Mouse (Mus musculus): ENCODE data around the gene Gm7029. TPM values are rescaled to one million over a fixed set of nuclear protein-coding genes. Genes with fewer than 3 reads are reported as not detected.
"Not testable (repeated sequence)": the region's sequence is repeated elsewhere in the genome, so short reads cannot be mapped to it uniquely, and the experiment has no call there.

Gm7029 gene
- polyA plus RNA-seq, 1 experiment from 2014 or later = not detected

DNA sequence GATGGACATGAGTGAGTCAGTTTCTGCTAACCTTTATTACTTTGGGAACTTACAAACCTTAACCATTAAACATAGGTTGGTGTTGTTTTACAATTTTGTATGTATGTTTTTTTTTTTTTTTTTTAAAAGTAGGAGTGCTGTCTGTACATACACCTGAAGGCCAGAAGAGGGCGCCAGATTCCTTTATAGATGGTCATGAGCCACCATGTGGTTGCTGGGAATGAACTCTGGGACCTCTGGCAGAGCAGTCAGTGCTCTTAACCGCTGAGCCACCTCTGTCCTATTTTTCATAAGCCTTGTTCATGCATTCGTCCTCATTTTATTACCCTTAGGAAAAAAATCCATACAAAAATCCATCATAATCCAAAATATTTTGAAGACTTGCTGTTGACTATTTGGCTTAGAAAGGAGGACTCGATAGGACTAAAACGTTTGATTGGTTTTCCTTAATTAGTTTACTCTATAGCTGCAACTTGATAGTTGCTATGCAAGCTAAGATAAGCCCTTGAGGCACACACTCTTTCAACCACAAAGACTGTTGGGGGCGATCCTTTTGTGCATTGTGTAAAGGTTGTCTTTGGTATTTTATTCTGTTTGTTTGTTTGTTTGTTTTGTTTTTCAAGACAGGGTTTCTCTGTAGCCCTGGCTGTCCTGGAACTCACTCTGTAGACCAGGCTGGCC is 23.6 kb downstream of the Gm7029 start:
- H3K4me1 ChIP-seq = no peaks in the 10 kb centered on the region
- ATAC-seq (ENCODE audit: low FRiP score, low read depth) = no peak
- 0 out of 2 replicates have a peak, but pooled peaks cover 5% of the 10 kb centered on the region for H3K27me3 ChIP-seq
- H3K36me3 ChIP-seq = no peaks in the 10 kb centered on the region
- H3K27ac ChIP-seq (replicated peaks) = no peak overlapping the region
- H3K9me3 ChIP-seq = no peaks in the 10 kb centered on the region
- H3K4me2 ChIP-seq (replicated peaks) = no peak overlapping the region
- WGBS = 45% methylated on average over 6 of the region's 6 CpGs
- no peak overlapping the region for H3K9ac ChIP-seq (replicated peaks)
- H3K4me3 ChIP-seq = no peak overlapping the region

DNA sequence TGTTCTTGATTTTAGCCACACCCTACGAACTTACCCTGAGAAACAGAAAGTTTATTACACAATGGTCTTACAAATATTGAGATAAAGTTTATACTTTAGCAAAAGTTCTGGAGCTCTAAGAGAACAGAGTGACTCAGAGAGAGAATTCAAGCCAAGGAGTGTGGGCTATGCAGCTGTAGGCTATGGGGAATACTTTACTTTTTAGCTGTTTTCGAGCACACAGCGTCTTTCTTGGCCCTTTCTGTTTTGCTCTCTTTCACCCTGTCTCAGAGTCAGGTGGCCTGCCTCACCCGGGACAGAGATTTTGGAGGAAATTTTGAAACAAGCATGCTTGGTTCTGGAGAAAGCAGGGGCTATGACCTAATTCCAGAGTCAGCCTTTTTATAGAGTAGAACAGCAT is 24.6 kb downstream of the Gm7029 start:
- H3K27me3 ChIP-seq; H3K36me3 ChIP-seq; H3K4me2 ChIP-seq (replicated peaks); H3K4me3 ChIP-seq; H3K9me3 ChIP-seq; H3K27ac ChIP-seq (replicated peaks); ATAC-seq (ENCODE audit: low FRiP score, low read depth); H3K9ac ChIP-seq (replicated peaks); H3K4me1 ChIP-seq: not testable (repeated sequence)
- WGBS = 86% methylated on average over 4 of the region's 4 CpGs

DNA sequence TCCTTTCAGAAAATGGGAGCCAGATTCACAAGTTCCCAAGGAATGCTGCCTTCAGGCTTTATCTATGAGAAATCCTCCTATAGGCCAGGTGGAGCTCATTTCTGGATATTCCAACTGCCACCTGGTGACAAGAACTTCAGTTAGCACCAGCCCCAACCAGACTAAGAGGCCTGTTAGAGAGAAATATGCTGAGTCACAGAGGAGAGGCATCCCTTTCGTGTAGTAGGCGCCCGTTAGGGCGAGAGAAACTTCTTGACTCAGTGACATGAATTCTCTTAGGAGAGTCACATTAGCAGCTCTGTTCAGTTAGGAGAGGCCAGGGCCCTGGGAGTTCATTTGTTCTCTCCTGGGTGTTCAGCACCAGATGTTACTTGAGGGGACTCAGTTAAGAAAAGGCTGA is 26.0 kb downstream of the Gm7029 start:
- H3K27me3 ChIP-seq = no peaks in the 10 kb centered on the region
- no peaks in the 10 kb centered on the region for H3K36me3 ChIP-seq
- H3K9me3 ChIP-seq = no peaks in the 10 kb centered on the region
- no peak overlapping the region for H3K4me2 ChIP-seq (replicated peaks)
- no peak overlapping the region for H3K4me3 ChIP-seq
- no peak for ATAC-seq (ENCODE audit: low FRiP score, low read depth)
- no peak overlapping the region for H3K27ac ChIP-seq (replicated peaks)
- H3K9ac ChIP-seq (replicated peaks) = no peak overlapping the region
- no peaks in the 10 kb centered on the region for H3K4me1 ChIP-seq
- whole genome bisulfite sequencing = 79% methylated on average over 4 of the region's 4 CpGs

DNA sequence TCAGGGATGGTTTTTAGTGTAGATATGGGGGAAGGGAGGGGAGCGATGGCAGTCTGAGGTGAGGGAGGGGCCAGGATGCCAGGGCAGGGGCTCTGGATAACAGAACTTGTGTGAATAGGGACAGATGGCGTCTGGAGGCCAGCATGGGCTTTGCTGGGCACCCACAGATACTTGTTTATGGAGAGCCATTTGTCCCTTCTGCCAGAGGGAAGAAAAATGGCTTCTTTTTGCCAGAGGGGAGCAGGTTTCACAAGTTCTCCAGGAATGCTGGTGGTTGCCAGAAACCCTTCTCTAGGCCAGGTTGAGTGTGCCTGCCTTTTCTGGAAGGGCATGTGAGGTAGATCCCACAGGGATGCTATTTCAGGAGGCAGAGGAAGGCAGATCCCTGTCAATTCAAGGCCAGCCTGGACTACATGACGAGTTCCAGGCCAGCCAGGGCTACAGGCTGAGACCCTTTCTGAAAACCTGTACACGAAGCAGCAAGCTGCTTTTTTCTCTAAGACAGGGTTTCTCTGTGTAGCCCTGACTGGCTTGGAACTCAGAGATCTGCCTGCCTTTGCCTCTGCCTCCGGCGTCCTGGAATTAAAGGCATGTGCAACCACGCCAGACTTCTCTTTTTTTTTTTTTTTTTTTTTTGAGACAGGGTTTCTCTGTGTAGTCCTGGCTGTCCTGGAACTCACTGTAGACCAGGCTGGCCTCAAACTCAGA is 26.8 kb downstream of the Gm7029 start:
- H3K4me2 ChIP-seq (replicated peaks) = no peak overlapping the region
- no peaks in the 10 kb centered on the region for H3K27me3 ChIP-seq
- H3K36me3 ChIP-seq = no peaks in the 10 kb centered on the region
- H3K9me3 ChIP-seq = no peaks in the 10 kb centered on the region
- no peak overlapping the region for H3K4me3 ChIP-seq
- no peak overlapping the region for H3K27ac ChIP-seq (replicated peaks)
- no peak for ATAC-seq (ENCODE audit: low FRiP score, low read depth)
- 75% methylated on average over 7 of the region's 7 CpGs for WGBS
- no peak overlapping the region for H3K9ac ChIP-seq (replicated peaks)
- no peaks in the 10 kb centered on the region for H3K4me1 ChIP-seq

DNA sequence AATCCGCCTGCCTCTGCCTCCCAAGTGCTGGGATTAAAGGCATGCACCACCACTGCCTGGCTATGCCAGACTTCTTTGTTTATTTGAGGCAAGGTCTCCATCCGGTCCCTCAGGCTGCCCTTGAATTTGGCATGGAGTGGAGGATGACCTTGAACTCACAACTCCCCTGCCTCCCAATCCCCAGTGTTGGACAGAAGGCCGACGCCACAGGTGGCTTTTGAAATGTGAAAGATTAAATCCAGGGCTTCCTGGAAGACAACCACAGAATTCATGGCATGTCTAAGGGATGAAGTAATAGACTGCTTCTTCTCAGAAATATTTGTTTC is 27.3 kb downstream of the Gm7029 start:
- H3K9ac ChIP-seq (replicated peaks) = no peak overlapping the region
- H3K27me3 ChIP-seq = no peaks in the 10 kb centered on the region
- no peak for ATAC-seq (ENCODE audit: low FRiP score, low read depth)
- 82% methylated on average over 4 of the region's 4 CpGs for WGBS
- no peaks in the 10 kb centered on the region for H3K4me1 ChIP-seq
- no peak overlapping the region for H3K4me2 ChIP-seq (replicated peaks)
- no peak overlapping the region for H3K27ac ChIP-seq (replicated peaks)
- no peaks in the 10 kb centered on the region for H3K36me3 ChIP-seq
- H3K9me3 ChIP-seq = no peaks in the 10 kb centered on the region
- H3K4me3 ChIP-seq = no peak overlapping the region

DNA sequence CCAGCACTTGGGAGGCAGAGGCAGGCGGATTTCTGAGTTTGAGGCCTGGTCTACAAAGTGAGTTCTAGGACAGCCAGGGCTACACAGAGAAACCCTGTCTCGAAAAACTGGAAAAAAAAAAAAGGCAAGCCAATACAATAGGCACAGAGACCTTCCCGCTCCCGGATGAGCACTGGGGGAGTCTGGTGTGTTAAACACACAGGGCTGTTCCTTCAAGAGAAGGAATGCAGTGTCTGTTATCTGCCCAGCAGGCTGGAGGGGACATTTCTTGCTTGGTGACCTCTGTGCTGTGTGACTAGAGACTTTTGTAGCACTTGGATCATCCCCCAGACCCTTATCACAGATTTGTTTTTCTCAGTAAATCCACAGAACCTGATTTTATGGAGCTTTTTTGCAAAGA is 28.0 kb downstream of the Gm7029 start:
- WGBS = 78% methylated on average over 4 of the region's 4 CpGs
- H3K4me1 ChIP-seq = no peaks in the 10 kb centered on the region
- no peaks in the 10 kb centered on the region for H3K9me3 ChIP-seq
- H3K9ac ChIP-seq (replicated peaks) = no peak overlapping the region
- H3K36me3 ChIP-seq = no peaks in the 10 kb centered on the region
- no peak overlapping the region for H3K4me2 ChIP-seq (replicated peaks)
- H3K27ac ChIP-seq (replicated peaks) = no peak overlapping the region
- H3K27me3 ChIP-seq = no peaks in the 10 kb centered on the region
- no peak overlapping the region for H3K4me3 ChIP-seq
- no peak for ATAC-seq (ENCODE audit: low FRiP score, low read depth)

DNA sequence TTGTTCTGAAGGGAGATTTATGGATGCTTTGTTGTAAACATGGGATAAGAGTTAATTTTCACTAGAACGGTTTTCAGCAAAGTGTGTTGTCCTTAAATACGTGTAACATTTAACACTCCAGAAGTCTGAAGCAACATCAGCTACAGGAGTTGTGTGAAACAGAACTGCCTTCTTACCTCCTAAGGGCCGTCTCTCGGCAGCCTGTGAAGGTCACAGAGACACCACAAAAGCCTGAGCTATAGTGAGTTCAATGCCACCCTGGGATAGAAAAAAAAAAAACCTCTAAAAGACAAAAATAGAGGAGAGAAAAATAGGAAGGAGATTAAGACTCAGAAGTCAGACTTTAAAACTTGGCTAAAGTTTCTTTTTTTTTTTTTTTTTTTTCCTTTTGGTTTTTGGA is 28.4 kb downstream of the Gm7029 start:
- Histone ChIP-seq H3K36me3 (no peaks in the 10 kb centered on the region), H3K4me3 (no peak overlapping the region)

DNA sequence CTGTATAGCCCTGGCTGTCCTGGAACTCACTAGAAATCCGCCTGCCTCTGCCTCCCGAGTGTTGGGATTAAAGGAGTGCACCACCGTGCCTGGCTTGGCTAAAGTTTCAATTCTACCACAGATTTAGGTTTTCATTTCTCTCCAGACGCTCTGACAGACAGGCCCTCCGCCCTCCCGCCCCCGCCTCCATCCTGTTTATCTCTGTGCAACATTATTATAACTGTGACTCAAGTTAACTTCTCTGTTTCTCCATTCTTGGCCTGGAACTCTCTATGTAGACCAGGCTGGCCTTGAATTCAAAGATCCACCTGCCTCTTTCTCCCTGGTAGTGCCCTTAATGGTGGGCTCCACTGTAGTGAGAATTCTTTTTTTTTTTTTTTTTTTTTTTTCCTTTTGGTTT is 28.9 kb downstream of the Gm7029 start:
- Histone ChIP-seq H3K9me3 (no peaks in the 10 kb centered on the region), H3K36me3 (no peaks in the 10 kb centered on the region), H3K4me2 (replicated peaks) (no peak overlapping the region), H3K9ac (replicated peaks) (no peak overlapping the region), H3K4me3 (no peak overlapping the region), H3K27ac (replicated peaks) (no peak overlapping the region), H3K4me1 (no peaks in the 10 kb centered on the region), H3K27me3 (no peaks in the 10 kb centered on the region)
- 88% methylated on average over 7 of the region's 7 CpGs for WGBS
- ATAC-seq (ENCODE audit: low FRiP score, low read depth) = no peak

More for the DNA sequence above, 28.4 kb downstream of the Gm7029 start:
- Histone ChIP-seq H3K4me2 (replicated peaks) (no peak overlapping the region), H3K27me3 (no peaks in the 10 kb centered on the region), H3K27ac (replicated peaks) (no peak overlapping the region), H3K9ac (replicated peaks) (no peak overlapping the region), H3K9me3 (no peaks in the 10 kb centered on the region), H3K4me1 (no peaks in the 10 kb centered on the region)
- ATAC-seq (ENCODE audit: low FRiP score, low read depth) = no peak
- 82% methylated on average over 4 of the region's 4 CpGs for WGBS

DNA sequence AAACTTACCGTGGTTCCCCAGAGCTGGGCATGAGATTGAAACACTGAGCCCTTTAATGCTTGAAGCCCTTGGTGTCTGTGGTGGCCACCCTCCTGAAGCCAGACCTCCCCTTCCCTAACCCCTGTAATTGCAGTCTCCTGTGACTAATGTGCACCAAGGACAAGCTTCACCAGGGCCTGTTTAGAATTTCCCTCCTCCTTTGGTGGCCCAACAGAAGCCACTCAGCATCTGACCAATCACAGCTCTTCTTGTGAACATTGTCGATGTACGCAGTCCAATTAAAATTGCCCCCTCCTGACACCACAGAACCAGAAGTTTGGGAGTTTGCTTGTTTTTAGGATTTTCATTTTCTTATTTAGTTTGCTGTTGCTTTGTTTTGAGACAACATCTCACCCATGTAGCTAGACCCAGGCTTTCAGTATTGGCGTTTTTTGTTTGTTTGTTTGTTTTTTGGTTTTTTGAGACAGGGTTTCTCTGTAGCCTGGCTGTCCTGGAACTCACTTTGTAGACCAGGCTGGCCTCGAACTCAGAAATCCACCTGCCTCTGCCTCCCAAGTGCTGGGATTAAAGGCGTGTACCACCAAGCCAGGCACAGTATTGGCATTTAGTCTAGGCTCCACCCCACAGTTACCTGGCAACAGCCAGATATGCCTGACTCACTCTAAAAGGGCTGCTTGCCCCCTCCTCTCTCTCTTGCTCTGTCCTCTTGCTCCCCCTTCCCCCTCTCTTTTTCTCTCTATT is 30.4 kb downstream of the Gm7029 start:
- H3K4me3 ChIP-seq; H3K4me2 ChIP-seq (replicated peaks); H3K27me3 ChIP-seq; ATAC-seq (ENCODE audit: low FRiP score, low read depth); H3K9me3 ChIP-seq; H3K27ac ChIP-seq (replicated peaks); H3K36me3 ChIP-seq; H3K9ac ChIP-seq (replicated peaks): not testable (repeated sequence)
- peaks cover 12% of the 10 kb centered on the region for H3K4me1 ChIP-seq
- WGBS = 75% methylated on average over 6 of the region's 6 CpGs

DNA sequence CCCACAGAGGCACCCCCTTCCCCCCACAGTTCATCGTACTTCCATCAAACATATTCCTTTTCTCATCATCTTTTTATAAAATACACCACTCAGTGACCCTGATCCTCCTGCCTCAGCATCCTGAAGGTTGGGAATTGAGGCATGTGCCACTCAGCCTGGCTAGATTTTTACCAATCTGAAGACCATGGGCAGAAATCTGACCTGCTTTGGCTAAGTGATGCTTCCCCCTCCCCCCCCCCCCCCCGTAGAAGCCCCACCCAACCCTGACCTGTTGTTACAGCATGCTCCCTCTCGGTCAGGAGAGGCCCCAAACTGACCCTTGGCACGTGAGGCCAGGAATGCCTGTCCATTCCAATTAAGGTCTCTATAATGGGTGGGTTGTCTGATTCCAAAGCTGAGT is 31.2 kb downstream of the Gm7029 start, which contains the start of gene Platr17:
TSS of gene Platr17 (plus strand) at position 301 of the 400 bp plus-strand sequence.
- not testable (repeated sequence) for H3K9me3 ChIP-seq; H3K36me3 ChIP-seq; ATAC-seq (ENCODE audit: low FRiP score, low read depth); H3K4me2 ChIP-seq (replicated peaks); H3K27me3 ChIP-seq; H3K27ac ChIP-seq (replicated peaks); H3K4me3 ChIP-seq; H3K9ac ChIP-seq (replicated peaks)
- H3K4me1 ChIP-seq = peaks cover 13% of the 10 kb centered on the region
- 64% methylated on average over 1 of the region's 4 CpGs for WGBS

DNA sequence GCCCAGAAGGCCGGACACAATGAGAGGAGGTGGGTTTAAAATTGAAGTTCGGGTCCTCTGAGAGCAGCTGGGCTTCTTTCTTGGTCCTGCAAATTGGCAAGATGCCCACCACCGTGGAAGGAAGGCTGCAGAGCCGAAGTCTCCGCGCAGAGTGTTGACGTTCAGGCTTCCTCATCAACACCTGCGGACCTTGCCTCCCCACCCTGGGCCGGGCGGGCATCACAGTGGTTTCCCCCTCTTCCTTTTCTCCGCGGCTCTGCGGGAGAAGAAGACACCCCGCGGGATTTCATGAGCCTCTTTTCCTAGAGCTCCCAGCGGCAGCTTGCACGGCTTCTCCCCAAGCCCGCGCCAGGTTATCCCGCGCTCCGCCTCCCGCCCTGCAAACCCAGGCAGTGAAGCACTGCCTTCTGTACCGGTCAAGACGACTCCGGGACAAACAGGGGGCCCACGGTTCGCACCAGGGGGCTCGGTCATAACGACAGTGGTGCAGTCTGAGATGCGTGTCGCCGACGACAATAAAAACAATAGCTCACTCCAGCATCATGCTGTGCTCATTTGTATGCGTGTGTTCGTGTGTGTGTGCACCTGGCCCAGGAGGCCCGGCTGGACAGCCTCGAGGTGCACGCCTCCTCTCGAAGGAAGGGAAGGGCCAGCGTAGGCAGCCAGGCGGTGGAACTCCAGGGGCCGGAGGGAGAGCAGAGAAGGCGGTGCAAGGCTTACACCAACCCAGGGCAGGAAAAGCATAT is 34.9 kb downstream of the Gm7029 start:
- no peaks in the 10 kb centered on the region for H3K27me3 ChIP-seq
- no peak; the same call in 1 of the 2 replicates for ATAC-seq (ENCODE audit: low FRiP score, low read depth)
- H3K4me1 ChIP-seq = peaks cover 27% of the 10 kb centered on the region
- peaks cover 24% of the 10 kb centered on the region for H3K36me3 ChIP-seq
- peak overlapping the region; percentile 72 for H3K9ac ChIP-seq (replicated peaks)
- WGBS = under 1% methylated on average over 44 of the region's 44 CpGs
- peak overlapping the region; percentile 86 for H3K27ac ChIP-seq (replicated peaks)
- H3K4me2 ChIP-seq (replicated peaks) = peak overlapping the region; percentile 97
- H3K9me3 ChIP-seq = no peaks in the 10 kb centered on the region
- H3K4me3 ChIP-seq = peak overlapping the region; percentile 81
